Mouse (Mus musculus) right cerebral cortex, adult 18-20 months (tissue): ENCODE measurements around the gene Lingo3.
"Not testable (repeated sequence)": the region's sequence is repeated elsewhere in the genome, so short reads cannot be mapped to it uniquely, and the experiment has no call there.

Source experiments
- DNase-seq: peaks from one replicate; pipeline ENCODE4 v3.0.0; 2022; ENCODE audit warnings: mixed read lengths

Gene Lingo3

GRCm38 (mm10) chr10:80843087-80843930, 530 bp downstream of the Lingo3 start:
- DNase-seq: no peak

- peak; percentile 79 for DNase-seq
These were observed 1.5 kb downstream of the Lingo3 start for GRCm38 (mm10) chr10:80842334-80842733.

- DNase-seq: no peak
These were observed 2.2 kb downstream of the Lingo3 start for GRCm38 (mm10) chr10:80841685-80842084.

GRCm38 (mm10) chr10:80839848-80840247, 4.0 kb downstream of the Lingo3 start:
- no peak for DNase-seq

GRCm38 (mm10) chr10:80838346-80838912, 5.4 kb downstream of the Lingo3 start:
- no peak for DNase-seq

- no peak for DNase-seq
These were observed 6.0 kb downstream of the Lingo3 start for GRCm38 (mm10) chr10:80837827-80838226.

- no peak for DNase-seq
These were observed 6.9 kb downstream of the Lingo3 start for GRCm38 (mm10) chr10:80836949-80837379.

- no peak for DNase-seq
These were observed 8.2 kb downstream of the Lingo3 start for GRCm38 (mm10) chr10:80835617-80836016.

- DNase-seq: no peak
These were observed 11.0 kb downstream of the Lingo3 start for GRCm38 (mm10) chr10:80832818-80833217.

GRCm38 (mm10) chr10:80831136-80831535, 12.7 kb downstream of the Lingo3 start:
- DNase-seq: no peak

GRCm38 (mm10) chr10:80829359-80830278, 14.2 kb downstream of the Lingo3 start:
- DNase-seq: no peak

GRCm38 (mm10) chr10:80828587-80828986, 15.3 kb downstream of the Lingo3 start:
- not testable (repeated sequence) for DNase-seq

- no peak for DNase-seq
These were observed 15.9 kb downstream of the Lingo3 start for GRCm38 (mm10) chr10:80827870-80828420.

- DNase-seq: no peak
These were observed 16.6 kb downstream of the Lingo3 start for GRCm38 (mm10) chr10:80827063-80827869.

- peak; percentile 100 for DNase-seq
These were observed 17.4 kb downstream of the Lingo3 start, which contains the start of gene Oaz1 for GRCm38 (mm10) chr10:80826151-80827062. TSS of gene Oaz1 (plus strand) at chr10:80826656.

GRCm38 (mm10) chr10:80824827-80825226, 19.0 kb downstream of the Lingo3 start:
- no peak for DNase-seq

GRCm38 (mm10) chr10:80823847-80824643, 19.8 kb downstream of the Lingo3 start:
- no peak for DNase-seq

GRCm38 (mm10) chr10:80823316-80823715, 20.5 kb downstream of the Lingo3 start:
- no peak for DNase-seq

GRCm38 (mm10) chr10:80822528-80822927, 21.3 kb downstream of the Lingo3 start:
- no peak for DNase-seq

- DNase-seq: no peak
These were observed 21.8 kb downstream of the Lingo3 start for GRCm38 (mm10) chr10:80821991-80822390.
